Mouse (Mus musculus): Measurements from ENCODE around the gene Aldh3b3. TPM values are rescaled to one million over a fixed set of nuclear protein-coding genes. Genes with fewer than 3 reads are reported as not detected.

Gene Aldh3b3
- total and polyA plus RNA-seq, 2 experiments from 2014 or later, result 0.29 TPM; not detected in 1

DNA sequence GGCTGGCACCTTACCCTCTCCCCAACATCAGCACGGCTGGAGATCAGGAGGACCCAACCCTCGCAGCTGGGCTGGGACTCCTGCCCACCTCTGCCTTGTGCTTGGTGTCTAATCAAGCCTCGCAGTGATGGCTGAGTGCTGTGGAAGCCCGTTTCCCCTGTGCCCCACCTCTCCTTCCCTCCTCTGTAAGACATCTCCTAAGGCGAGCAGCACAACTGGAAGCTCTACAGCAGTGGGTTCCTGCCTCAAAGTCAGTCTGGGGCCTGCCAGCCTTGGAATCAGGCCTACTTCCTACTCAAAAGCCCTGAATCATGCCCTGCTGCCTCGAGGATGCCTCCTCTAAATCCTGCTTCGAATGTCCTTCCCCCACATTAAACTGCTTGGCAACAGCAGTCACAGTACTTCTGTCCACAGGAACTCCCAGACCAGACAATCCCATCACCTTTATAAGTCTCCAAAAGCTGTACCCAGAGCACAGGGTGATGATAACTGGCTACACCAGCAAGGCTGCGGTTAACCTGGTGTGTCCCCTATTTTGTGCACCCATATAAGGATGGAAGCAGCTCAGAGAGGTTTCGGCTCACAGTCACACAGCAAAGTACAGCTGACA, 40.8 kb downstream of the Aldh3b3 start:
- ATAC-seq (ENCODE audit: insufficient read depth, low read depth) (no peak), DNase-seq (ENCODE audit: low spot score) (no peak)
- TF ChIP-seq EP300 (IDR thresholded peaks at IDR 0.05; ENCODE audit: low read depth), result no peak
- TF ChIP-seq CTCF (IDR thresholded peaks at IDR 0.05; ENCODE audit: low read depth), result no peak
- peaks cover 28% of the 10 kb centered on the region for H3K4me1 ChIP-seq (ENCODE audit: control insufficient read depth, insufficient read depth)
- H3K9me3 ChIP-seq (replicated peaks; ENCODE audit: control insufficient read depth, low read length), result no peaks in the 10 kb centered on the region
- no peak overlapping the region for H3K27ac ChIP-seq (ENCODE audit: low read depth)
- no peaks in the 10 kb centered on the region for H3K27me3 ChIP-seq (ENCODE audit: control insufficient read depth, insufficient read depth, low read length)
- H3K9ac ChIP-seq (replicated peaks; ENCODE audit: low read depth, low read length), result no peak overlapping the region
- 81% methylated on average over 9 of the region's 9 CpGs for WGBS
- peak overlapping the region; percentile 74 for H3K4me2 ChIP-seq (ENCODE audit: low read depth, low read length)
- H3K4me3 ChIP-seq (ENCODE audit: low read depth, low read length), result no peak overlapping the region
- H3K36me3 ChIP-seq (replicated peaks; ENCODE audit: control insufficient read depth, insufficient read depth, low read length), result no peaks in the 10 kb centered on the region

DNA sequence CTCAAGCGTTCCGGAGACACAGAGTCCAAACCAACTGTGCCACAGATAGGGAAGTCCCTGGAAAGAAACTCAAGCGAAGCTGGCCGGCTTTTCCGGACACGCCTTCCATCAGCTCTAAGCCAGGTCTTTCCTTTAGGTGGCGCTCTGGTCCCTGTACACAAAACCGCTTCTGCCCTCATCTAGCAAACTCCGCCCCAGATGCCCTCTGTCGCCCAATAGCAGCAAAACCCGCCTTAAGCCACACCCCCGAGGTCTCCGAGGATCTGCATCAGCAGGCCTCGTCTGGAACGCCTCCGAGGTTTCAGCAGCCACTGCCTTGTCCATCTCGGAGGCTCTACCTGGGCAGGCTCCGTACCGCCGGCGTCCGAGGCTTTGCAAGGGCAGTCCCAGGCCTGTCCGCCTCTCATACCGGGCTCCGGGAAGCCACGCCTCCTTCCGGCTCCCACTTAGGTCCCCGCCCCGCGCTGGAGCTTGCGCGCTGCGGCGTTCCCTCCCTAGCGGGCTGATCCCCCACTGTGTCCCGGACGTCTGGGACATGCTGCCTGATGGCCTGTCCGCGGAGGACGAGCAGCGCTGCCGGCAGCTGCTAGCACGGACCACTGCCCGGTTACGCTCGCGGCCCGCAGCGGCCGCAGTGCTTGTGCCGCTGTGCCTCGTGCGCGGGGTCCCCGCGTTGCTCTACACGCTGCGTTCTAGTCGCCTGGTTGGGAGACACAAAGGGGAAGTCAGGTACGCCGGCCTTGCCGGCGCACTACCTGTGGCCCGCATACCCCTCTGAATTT, 41.9 kb downstream of the Aldh3b3 start, which contains the start of the genes Nudt8 and Gm49405:
Gene Nudt8 (plus strand): TSS at position 462 of the 782 bp plus-strand sequence.
Gene Gm49405 (plus strand): TSS at position 508 of the 782 bp plus-strand sequence.
- Histone ChIP-seq H3K36me3 (replicated peaks; ENCODE audit: control insufficient read depth, insufficient read depth, low read length) (no peaks in the 10 kb centered on the region), H3K9me3 (replicated peaks; ENCODE audit: control insufficient read depth, low read length) (no peaks in the 10 kb centered on the region), H3K27me3 (ENCODE audit: control insufficient read depth, insufficient read depth, low read length) (no peaks in the 10 kb centered on the region), H3K27ac (ENCODE audit: low read depth) (peak within 1 kb of the TSS; percentile 95), H3K4me2 (ENCODE audit: low read depth, low read length) (peak within 1 kb of the TSS; percentile 74), H3K9ac (replicated peaks; ENCODE audit: low read depth, low read length) (peak within 1 kb of the TSS; percentile 54), H3K4me1 (ENCODE audit: control insufficient read depth, insufficient read depth) (peaks cover 39% of the 10 kb centered on the region), H3K4me3 (ENCODE audit: low read depth, low read length) (peak within 1 kb of the TSS; percentile 67)
- ATAC-seq (ENCODE audit: insufficient read depth, low read depth) (peak; percentile 84), DNase-seq (ENCODE audit: low spot score) (peak; percentile 98)
- under 1% methylated on average over 61 of the region's 64 CpGs for WGBS
- peak; percentile 76 for TF ChIP-seq CTCF (IDR thresholded peaks at IDR 0.05; ENCODE audit: low read depth)
- TF ChIP-seq EP300 (IDR thresholded peaks at IDR 0.05; ENCODE audit: low read depth), result no peak

DNA sequence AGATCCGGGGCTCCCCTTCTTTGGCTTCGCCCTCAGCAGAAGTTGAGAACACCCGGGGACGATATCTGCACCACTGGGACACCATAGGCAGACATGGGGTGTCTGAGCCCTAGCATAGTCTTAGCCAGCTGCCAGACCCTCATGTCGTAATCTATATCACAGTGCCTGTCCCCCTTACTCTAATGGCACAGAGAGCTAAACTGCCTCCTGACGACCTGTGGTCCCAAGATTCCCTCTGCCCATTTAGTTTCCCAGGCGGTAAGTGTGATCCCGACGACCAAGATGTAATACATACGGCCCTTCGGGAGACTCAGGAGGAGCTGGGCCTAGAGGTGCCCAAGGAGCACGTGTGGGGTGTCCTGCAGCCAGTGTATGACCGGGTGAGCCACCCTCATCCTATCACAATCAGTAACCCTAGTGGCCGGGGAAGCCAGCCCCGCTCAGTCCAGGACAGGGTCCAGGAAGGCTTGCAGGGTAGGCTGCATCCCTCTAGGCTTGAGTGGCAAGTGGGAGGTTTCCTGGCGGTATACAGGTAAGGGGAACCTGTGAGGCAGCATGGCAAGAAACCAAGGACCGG, 42.6 kb downstream of the Aldh3b3 start:
- H3K27me3 ChIP-seq (ENCODE audit: control insufficient read depth, insufficient read depth, low read length), result no peaks in the 10 kb centered on the region
- peak overlapping the region; percentile 67 for H3K4me3 ChIP-seq (ENCODE audit: low read depth, low read length)
- H3K9me3 ChIP-seq (replicated peaks; ENCODE audit: control insufficient read depth, low read length), result no peaks in the 10 kb centered on the region
- peaks cover 39% of the 10 kb centered on the region for H3K4me1 ChIP-seq (ENCODE audit: control insufficient read depth, insufficient read depth)
- peak overlapping the region; percentile 54 for H3K9ac ChIP-seq (replicated peaks; ENCODE audit: low read depth, low read length)
- peaks cover 4% of the 10 kb centered on the region; the same call in 1 of the 2 replicates for H3K36me3 ChIP-seq (replicated peaks; ENCODE audit: control insufficient read depth, insufficient read depth, low read length)
- peak overlapping the region; percentile 74 for H3K4me2 ChIP-seq (ENCODE audit: low read depth, low read length)
- DNase-seq (ENCODE audit: low spot score) (no peak), ATAC-seq (ENCODE audit: insufficient read depth, low read depth) (no peak)
- TF ChIP-seq EP300 (IDR thresholded peaks at IDR 0.05; ENCODE audit: low read depth) (no peak), CTCF (IDR thresholded peaks at IDR 0.05; ENCODE audit: low read depth) (no peak)
- WGBS, result 18% methylated on average over 17 of the region's 17 CpGs
- peak overlapping the region; percentile 95 for H3K27ac ChIP-seq (ENCODE audit: low read depth)

DNA sequence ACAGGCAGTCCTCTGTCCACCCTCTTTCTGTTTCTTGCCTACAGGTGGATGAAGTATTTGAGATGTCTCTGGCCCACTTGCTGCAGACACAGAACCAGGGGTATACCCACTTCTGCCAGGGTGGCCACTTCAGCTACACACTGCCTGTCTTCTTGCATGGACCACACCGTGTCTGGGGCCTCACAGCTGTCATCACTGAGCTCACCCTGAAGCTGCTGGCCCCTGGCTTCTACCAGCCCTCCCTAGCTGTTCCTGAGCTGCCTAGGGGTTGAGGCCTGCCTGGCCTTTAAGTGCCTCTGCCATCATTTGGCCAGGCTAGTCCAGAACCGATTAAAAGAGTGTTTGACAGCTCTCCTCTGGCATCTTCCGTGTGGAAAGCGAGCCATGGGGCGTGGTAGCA, 43.3 kb downstream of the Aldh3b3 start:
- ATAC-seq (ENCODE audit: insufficient read depth, low read depth), result no peak
- peaks cover 39% of the 10 kb centered on the region for H3K4me1 ChIP-seq (ENCODE audit: control insufficient read depth, insufficient read depth)
- H3K4me2 ChIP-seq (ENCODE audit: low read depth, low read length), result no peak overlapping the region
- H3K9ac ChIP-seq (replicated peaks; ENCODE audit: low read depth, low read length), result no peak overlapping the region
- 61% methylated on average over 5 of the region's 5 CpGs for WGBS
- no peaks in the 10 kb centered on the region for H3K27me3 ChIP-seq (ENCODE audit: control insufficient read depth, insufficient read depth, low read length)
- no peaks in the 10 kb centered on the region for H3K9me3 ChIP-seq (replicated peaks; ENCODE audit: control insufficient read depth, low read length)
- no peak for DNase-seq (ENCODE audit: low spot score)
- TF ChIP-seq EP300 (IDR thresholded peaks at IDR 0.05; ENCODE audit: low read depth) (no peak), CTCF (IDR thresholded peaks at IDR 0.05; ENCODE audit: low read depth) (no peak)
- no peak overlapping the region for H3K4me3 ChIP-seq (ENCODE audit: low read depth, low read length)
- H3K27ac ChIP-seq (ENCODE audit: low read depth), result peak overlapping the region; percentile 95
- peaks cover 11% of the 10 kb centered on the region for H3K36me3 ChIP-seq (replicated peaks; ENCODE audit: control insufficient read depth, insufficient read depth, low read length)

DNA sequence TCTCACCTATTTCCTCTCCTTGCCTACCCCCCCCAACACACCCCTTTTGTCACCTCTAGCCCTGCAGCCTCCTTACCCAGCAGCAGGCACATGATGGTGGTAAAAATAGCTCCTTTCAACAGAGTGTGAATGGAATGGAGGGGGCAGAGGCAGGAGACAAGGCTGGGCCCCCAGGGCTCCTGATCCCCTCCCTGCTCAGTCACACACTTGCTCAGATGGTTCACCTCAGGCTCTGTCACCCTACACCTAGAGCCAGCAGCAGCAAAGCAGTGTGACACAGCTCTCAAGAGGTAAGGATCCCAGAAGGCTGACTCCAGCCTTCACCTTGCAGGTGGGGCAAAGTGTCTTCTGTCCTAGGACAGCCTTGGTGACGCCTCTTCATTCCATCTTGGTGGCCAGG, 44.7 kb downstream of the Aldh3b3 start, which contains the start of gene Doc2g:
Gene Doc2g (plus strand): TSS at position 202 of the 400 bp plus-strand sequence.
- H3K27me3 ChIP-seq (ENCODE audit: control insufficient read depth, insufficient read depth, low read length), result no peaks in the 10 kb centered on the region
- TF ChIP-seq CTCF (IDR thresholded peaks at IDR 0.05; ENCODE audit: low read depth) (no peak), EP300 (IDR thresholded peaks at IDR 0.05; ENCODE audit: low read depth) (peak; percentile 71; the same call in 1 of the 2 replicates)
- peaks cover 25% of the 10 kb centered on the region for H3K36me3 ChIP-seq (replicated peaks; ENCODE audit: control insufficient read depth, insufficient read depth, low read length)
- H3K27ac ChIP-seq (ENCODE audit: low read depth), result peak within 1 kb of the TSS; percentile 95
- ATAC-seq (ENCODE audit: insufficient read depth, low read depth) (peak; percentile 60), DNase-seq (ENCODE audit: low spot score) (peak; percentile 70)
- H3K4me3 ChIP-seq (ENCODE audit: low read depth, low read length), result peak within 1 kb of the TSS; percentile 25
- peaks cover 39% of the 10 kb centered on the region for H3K4me1 ChIP-seq (ENCODE audit: control insufficient read depth, insufficient read depth)
- no peaks in the 10 kb centered on the region for H3K9me3 ChIP-seq (replicated peaks; ENCODE audit: control insufficient read depth, low read length)
- H3K4me2 ChIP-seq (ENCODE audit: low read depth, low read length), result peak within 1 kb of the TSS; percentile 49
- peak within 1 kb of the TSS; percentile 31; the same call in 1 of the 2 replicates for H3K9ac ChIP-seq (replicated peaks; ENCODE audit: low read depth, low read length)
- 48% methylated on average over 1 of the region's 1 CpGs for WGBS

All from heart, postnatal 0 days (tissue).